Mouse (Mus musculus) midbrain, embryonic 10.5 days (tissue): ENCODE data around the gene Cbr3. TPM values are rescaled to one million over a fixed set of nuclear protein-coding genes. Genes with fewer than 3 reads are reported as not detected.
"Not testable (repeated sequence)": the region's sequence is repeated elsewhere in the genome, so short reads cannot be mapped to it uniquely, and the experiment has no call there.

Experiments used
- DNase-seq: peaks from one replicate; pipeline ENCODE4 v3.0.0-alpha.2; 2017; ENCODE audit warnings: low spot score
- H3K27ac ChIP-seq: fragments of 300-500 bp; sonication (generic); replicated peaks from 2 replicates; pipeline ENCODE4 v1.5.1; 2016; ENCODE audit warnings: mild to moderate bottlenecking
- H3K27me3 ChIP-seq: fragments of 300-500 bp; sonication (generic); 2 replicates; pipeline ENCODE4 v1.6.1; 2016; ENCODE audit warnings: low read depth, mild to moderate bottlenecking; ENCODE audit not compliant: poor library complexity, severe bottlenecking
- H3K36me3 ChIP-seq: fragments of 300-500 bp; sonication (generic); 2 replicates; pipeline ENCODE4 v1.6.1; 2016; ENCODE audit warnings: mild to moderate bottlenecking, moderate library complexity
- H3K4me1 ChIP-seq: fragments of 300-500 bp; sonication (generic); 2 replicates; pipeline ENCODE4 v1.6.1; 2016
- H3K4me3 ChIP-seq: fragments of 300-500 bp; sonication (generic); 2 replicates; pipeline ENCODE4 v1.5.1; 2016; ENCODE audit warnings: mild to moderate bottlenecking, moderate library complexity
- H3K9me3 ChIP-seq: fragments of 300-500 bp; sonication (generic); replicated peaks from 2 replicates; pipeline ENCODE4 v1.6.1; 2016; ENCODE audit warnings: mild to moderate bottlenecking
- WGBS: fragments of 180-500 bp; shearing (Covaris S2); methylation state at CpG from one replicate; pipeline ENCODE4 v1.1.7; 2016; 5-methylcytosine and 5-hydroxymethylcytosine counted together
- polyA plus RNA-seq: library from polyadenylated mRNA; unstranded; fragments of >200 nt; fragmentation: Nextera tagmentation; extraction: Ambion mirVana; gene quantifications from 2 replicates; pipeline ENCODE4 v1.2.1, GENCODE M21; 2016

Gene Cbr3
- polyA plus RNA-seq = 1.8 and 1.9 TPM in 2 replicates

DNA sequence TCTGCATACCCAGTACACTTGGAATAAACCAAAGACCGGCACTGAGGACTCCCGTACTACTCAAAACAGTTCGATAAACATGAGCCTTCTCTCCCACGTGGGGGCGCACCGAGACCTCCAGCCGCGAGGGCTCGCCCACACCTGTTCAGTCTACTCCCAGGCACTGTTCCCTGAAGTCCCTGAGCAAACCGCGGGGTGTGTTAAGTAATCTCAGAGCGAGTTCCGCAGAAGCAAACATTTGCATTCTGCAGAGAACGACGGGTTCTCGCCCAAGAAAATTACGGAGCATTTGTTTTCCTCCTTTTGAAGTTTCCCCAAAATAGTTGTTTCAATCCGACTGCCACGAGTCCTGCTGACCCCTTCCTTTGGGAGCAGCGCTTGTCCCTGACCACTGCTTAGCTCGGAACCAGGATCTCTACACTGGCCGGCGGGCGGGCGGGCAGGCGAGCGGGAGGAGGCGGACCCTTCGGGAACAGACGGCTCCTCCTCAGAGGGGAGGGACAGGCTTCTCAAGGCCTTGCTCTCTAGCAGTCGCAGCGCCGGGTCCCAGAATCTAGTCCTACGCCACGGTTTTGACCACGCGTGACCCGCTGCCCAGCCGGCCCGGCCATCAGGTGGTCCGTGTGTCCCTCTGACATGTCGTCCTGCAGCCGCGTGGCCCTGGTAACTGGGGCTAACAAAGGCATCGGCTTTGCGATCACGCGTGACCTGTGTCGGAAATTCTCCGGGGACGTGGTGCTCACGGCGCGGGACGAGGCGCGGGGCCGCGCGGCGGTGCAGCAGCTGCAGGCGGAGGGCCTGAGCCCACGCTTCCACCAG is at the start of gene Cbr3:
Gene Cbr3, plus strand, starts transcription at position 527 of the 819 bp plus-strand sequence.
- Histone ChIP-seq H3K27ac (no peak within 1 kb of the TSS), H3K4me1 (peaks cover 22% of the 10 kb centered on the region), H3K4me3 (peak within 1 kb of the TSS; percentile 50), H3K9me3 (0 out of 2 replicates have a peak, but pooled peaks cover 4% of the 10 kb centered on the region), H3K36me3 (no peaks in the 10 kb centered on the region), H3K27me3 (peaks cover 65% of the 10 kb centered on the region)
- under 1% methylated on average over 63 of the region's 63 CpGs for WGBS
- DNase-seq = peak; percentile 67

DNA sequence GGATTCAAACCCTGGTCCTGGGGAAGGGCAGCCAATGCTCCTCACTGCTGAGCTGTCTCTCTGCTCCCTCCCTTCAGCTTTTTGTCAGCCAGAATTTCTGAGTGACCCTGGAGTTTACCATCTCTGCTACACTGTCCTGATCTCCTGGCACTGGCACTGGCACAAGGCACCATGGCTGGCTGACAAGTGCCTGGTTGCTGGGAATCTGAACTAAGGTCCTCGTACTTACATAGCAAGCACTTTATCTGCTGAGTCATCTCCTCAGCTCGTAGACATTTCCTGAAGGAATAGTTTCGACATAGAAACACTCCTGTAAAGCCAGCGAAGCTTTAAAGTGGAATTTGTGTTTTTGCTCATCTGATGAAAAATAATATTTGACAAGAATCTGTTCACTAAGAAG is 39.0 kb upstream of the Cbr3 start:
- Histone ChIP-seq H3K4me3 (no peak overlapping the region), H3K9me3 (no peaks in the 10 kb centered on the region), H3K36me3 (no peaks in the 10 kb centered on the region), H3K27me3 (no peaks in the 10 kb centered on the region), H3K27ac (no peak overlapping the region), H3K4me1 (no peaks in the 10 kb centered on the region)
- 80% methylated on average over 4 of the region's 4 CpGs for WGBS
- DNase-seq = no peak

DNA sequence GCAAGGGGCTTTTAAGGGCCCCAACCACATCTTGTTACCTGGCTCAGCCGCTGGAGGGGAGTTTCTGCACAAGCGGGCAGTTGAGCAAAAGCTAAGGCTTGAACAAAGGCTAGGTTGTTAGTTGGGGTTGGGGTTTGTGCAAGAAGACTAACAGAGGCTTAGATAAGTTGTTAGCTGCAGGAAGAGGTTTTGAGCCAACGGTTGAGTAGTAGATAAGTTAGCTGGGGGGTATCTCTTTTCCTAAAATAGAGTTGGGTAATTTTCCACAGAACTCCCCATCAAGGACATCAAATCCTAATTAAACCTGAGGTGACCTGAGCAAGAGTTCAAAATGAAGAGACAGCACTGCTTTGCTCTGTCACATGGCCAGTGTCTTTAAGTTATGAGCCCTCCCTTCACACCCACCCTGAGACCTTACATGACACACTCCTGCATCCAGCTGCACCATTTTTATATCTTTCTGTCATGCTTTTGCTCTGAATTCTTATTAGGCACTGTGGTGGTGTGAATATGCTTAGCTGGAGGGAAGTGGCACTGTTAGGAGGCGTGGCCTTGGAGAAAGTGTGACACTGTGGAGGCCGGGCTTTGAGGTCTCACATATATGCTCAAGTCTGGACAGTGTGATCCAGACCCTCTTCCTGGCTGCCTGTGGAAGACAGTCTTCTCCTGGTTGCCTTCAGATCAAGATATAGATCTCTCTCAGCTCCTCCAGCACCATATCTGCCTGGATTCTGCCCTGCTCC is 34.4 kb upstream of the Cbr3 start:
- Histone ChIP-seq H3K4me3 (no peak overlapping the region), H3K36me3 (no peaks in the 10 kb centered on the region), H3K27ac (no peak overlapping the region), H3K27me3 (no peaks in the 10 kb centered on the region), H3K4me1 (no peaks in the 10 kb centered on the region), H3K9me3 (no peaks in the 10 kb centered on the region)
- DNase-seq = no peak
- WGBS = 87% methylated on average over 5 of the region's 5 CpGs

DNA sequence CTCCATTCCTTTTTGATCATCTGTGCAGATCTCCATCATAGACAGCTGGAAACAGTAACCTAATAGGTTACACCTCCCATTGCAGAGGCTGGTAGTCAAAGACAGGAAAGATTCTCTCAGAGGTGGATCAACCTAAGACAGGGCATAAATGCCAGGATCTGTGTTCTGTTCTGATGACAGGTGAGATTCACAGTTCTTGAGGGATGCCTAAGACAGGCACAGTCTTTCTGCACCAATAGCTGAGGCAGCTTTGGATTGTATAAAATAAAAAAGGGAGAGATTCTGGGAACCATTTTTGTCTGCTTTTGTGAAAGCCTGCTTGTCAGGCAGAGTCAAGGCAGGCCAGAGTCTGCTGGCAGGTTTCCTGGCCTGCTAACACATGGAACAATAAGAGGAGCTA is 15.0 kb upstream of the Cbr3 start:
- no peak overlapping the region for H3K27ac ChIP-seq
- no peaks in the 10 kb centered on the region for H3K36me3 ChIP-seq
- DNase-seq = no peak

DNA sequence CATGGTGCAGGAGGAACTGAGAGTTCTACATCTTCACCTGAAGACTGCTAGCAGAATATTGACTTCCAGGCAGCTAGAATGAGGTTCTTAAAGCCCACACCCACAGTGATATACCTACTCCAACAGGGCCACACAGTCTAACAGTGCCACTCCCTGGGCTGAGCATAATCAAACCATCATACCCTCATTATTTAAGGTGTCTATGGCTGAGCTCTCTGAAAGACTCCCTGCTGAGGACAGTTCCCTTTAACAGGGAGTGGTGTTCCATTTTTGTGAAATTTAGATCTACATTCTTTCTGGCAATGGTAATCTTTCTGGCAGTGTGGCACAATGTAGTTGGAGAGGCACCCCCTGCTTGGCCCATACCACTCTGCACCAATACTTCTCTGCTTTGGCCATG is 13.5 kb upstream of the Cbr3 start:
- Histone ChIP-seq H3K27me3 (no peaks in the 10 kb centered on the region), H3K4me3 (no peak overlapping the region), H3K27ac (no peak overlapping the region), H3K4me1 (no peaks in the 10 kb centered on the region), H3K9me3 (peaks cover 19% of the 10 kb centered on the region), H3K36me3 (no peaks in the 10 kb centered on the region)
- no peak for DNase-seq

More for the DNA sequence above, 15.0 kb upstream of the Cbr3 start:
- Histone ChIP-seq H3K4me1 (no peaks in the 10 kb centered on the region), H3K9me3 (peaks cover 22% of the 10 kb centered on the region), H3K4me3 (no peak overlapping the region), H3K27me3 (no peaks in the 10 kb centered on the region)

DNA sequence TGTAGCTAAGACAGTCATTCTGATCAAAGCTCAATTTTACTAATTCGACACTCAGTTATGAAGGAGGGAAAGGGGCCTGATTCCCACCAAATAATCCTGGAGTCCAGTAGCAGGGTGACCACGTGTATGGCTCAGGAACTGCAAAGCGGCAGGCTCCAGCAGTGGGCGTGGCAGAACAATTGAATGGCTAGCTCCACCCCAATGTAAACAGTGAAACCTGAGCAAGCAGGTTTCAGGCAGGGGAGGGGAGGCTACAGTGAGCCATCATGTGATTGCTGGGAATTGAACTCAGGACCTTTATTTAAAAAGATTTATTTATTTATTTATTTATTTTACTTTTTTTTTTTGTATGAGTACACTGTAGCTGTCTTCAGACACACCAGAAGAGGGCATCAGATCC is 12.5 kb upstream of the Cbr3 start:
- H3K27me3 ChIP-seq, H3K36me3 ChIP-seq, H3K27ac ChIP-seq, H3K4me1 ChIP-seq, DNase-seq, H3K4me3 ChIP-seq: not testable (repeated sequence)
- peaks cover 19% of the 10 kb centered on the region for H3K9me3 ChIP-seq
- WGBS = 38% methylated on average over 4 of the region's 4 CpGs

DNA sequence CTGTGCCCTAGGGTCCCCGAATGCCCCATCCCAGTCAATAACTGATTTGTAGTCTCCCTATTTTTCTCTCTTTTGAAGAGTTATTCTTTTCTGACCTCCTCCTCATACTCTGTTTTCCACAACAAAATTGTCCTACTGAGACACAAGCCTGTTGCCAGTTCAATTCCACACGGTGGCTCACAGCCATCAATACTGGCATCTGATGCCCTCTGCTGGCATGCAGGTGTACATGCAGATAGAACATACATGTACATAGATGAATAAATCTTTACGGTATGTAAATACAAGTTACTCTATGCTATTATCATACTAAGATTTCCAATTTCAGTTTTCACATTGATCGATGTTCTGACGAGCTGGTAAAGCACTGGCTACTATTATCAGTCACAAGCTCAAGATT is 12.0 kb upstream of the Cbr3 start:
- Histone ChIP-seq H3K27me3 (no peaks in the 10 kb centered on the region), H3K4me3 (no peak overlapping the region), H3K27ac (no peak overlapping the region), H3K9me3 (peaks cover 19% of the 10 kb centered on the region), H3K4me1 (no peaks in the 10 kb centered on the region), H3K36me3 (no peaks in the 10 kb centered on the region)
- no peak for DNase-seq
- 92% methylated on average over 5 of the region's 5 CpGs for WGBS

DNA sequence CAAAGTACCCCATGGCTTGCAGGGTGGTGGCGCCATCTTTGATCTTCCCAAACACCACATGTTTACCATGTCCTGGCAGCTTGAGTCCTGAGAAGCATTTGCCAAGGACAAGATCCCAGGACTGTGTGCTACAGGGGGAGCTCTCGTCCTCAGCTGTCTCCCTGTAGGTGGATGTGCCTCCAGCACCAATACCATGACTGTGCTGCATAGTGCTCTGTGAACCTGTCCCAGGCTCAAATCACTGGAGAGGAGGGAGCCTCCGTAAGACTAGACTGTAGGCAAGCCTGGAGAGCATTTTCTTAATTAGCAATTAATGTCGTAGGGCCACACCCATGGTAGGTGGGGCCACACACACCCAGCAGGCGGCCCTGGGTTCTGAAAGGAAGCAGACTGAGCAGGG is 6.6 kb upstream of the Cbr3 start:
- no peaks in the 10 kb centered on the region for H3K4me1 ChIP-seq
- H3K36me3 ChIP-seq = no peaks in the 10 kb centered on the region
- 87% methylated on average over 5 of the region's 5 CpGs for whole genome bisulfite sequencing
- peaks cover 3% of the 10 kb centered on the region; the same call in 1 of the 2 replicates for H3K9me3 ChIP-seq
- H3K27me3 ChIP-seq = peaks cover 18% of the 10 kb centered on the region
- no peak for DNase-seq
- no peak overlapping the region for H3K27ac ChIP-seq
- no peak overlapping the region for H3K4me3 ChIP-seq

DNA sequence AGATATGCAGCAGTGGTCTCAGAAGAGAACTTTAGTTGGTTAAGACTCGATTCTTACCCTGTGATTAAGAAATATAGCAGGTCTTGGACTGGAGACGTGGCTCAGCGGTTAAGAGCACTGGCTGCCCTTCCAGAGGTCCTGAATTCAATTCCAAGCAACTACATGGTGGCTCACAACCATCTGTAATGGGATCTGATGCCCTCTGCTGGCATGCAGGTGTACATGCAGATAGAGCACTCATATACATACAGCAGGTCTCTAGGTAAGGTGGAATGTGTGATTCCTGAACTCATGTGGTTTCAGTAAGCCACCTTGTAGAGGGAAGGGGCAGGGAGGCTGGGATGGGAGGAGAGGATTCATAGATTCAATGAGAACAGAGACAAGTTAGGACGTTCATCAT is 4.8 kb upstream of the Cbr3 start:
- Histone ChIP-seq H3K4me3 (no peak overlapping the region), H3K27ac (no peak overlapping the region), H3K27me3 (peaks cover 36% of the 10 kb centered on the region), H3K9me3 (peaks cover 3% of the 10 kb centered on the region; the same call in 1 of the 2 replicates), H3K36me3 (no peaks in the 10 kb centered on the region), H3K4me1 (peaks cover 10% of the 10 kb centered on the region)
- DNase-seq = no peak
- 85% methylated on average over 4 of the region's 4 CpGs for WGBS

DNA sequence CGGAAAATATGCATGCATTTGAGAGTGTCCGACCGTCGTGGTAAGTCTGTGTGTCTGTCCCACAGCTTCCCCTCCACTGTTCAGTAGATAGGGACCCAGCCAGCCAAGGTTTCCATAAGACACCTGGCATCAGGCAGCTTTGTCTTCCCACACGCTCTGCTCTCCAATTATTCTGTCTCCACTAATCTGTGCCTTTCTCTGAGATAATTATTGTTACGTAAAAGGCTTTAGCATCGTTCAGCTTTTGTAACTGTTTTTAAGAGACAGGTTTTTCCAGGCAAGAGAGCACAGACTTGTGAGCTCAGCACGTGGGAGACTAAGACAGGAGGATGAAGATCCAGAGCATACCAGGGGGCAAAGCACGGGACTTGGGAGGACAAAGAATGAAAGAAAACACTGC is 3.9 kb upstream of the Cbr3 start:
- WGBS = 57% methylated on average over 9 of the region's 9 CpGs
- no peak overlapping the region for H3K4me3 ChIP-seq
- H3K27ac ChIP-seq = no peak overlapping the region
- no peaks in the 10 kb centered on the region for H3K36me3 ChIP-seq
- H3K4me1 ChIP-seq = peaks cover 20% of the 10 kb centered on the region
- no peak for DNase-seq
- H3K27me3 ChIP-seq = peaks cover 46% of the 10 kb centered on the region
- H3K9me3 ChIP-seq = peaks cover 3% of the 10 kb centered on the region; the same call in 1 of the 2 replicates

DNA sequence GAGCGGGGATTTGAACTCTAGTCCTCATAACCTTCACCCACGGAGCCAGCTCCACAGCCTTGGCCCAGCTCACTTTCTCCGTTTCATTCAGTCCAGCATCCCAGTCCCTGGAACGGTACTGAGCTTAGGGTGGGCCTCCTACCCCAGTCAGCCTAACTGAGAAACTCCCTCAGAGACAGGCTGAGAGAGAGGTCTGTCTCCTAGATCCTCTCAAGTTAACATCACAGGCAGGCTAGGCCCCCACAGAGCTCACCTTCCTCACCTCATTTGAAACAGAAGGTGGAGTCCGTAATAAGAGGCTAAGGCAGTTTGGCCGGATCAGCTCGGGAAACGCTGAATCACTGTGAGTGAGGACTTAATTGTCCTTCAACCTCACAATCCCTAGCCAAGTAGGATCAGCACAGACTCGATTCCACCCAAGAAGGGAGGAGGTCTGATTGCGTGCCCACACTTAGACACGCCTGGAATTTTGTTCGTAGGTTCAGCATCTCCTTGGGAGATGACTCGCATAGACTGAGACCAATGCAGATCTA is 793 bp upstream of the Cbr3 start:
- Histone ChIP-seq H3K4me1 (peaks cover 22% of the 10 kb centered on the region), H3K4me3 (peak overlapping the region; percentile 50), H3K36me3 (no peaks in the 10 kb centered on the region), H3K27me3 (peaks cover 65% of the 10 kb centered on the region), H3K9me3 (peaks cover 4% of the 10 kb centered on the region; the same call in 1 of the 2 replicates), H3K27ac (no peak overlapping the region)
- DNase-seq = no peak
- WGBS = 25% methylated on average over 13 of the region's 13 CpGs

DNA sequence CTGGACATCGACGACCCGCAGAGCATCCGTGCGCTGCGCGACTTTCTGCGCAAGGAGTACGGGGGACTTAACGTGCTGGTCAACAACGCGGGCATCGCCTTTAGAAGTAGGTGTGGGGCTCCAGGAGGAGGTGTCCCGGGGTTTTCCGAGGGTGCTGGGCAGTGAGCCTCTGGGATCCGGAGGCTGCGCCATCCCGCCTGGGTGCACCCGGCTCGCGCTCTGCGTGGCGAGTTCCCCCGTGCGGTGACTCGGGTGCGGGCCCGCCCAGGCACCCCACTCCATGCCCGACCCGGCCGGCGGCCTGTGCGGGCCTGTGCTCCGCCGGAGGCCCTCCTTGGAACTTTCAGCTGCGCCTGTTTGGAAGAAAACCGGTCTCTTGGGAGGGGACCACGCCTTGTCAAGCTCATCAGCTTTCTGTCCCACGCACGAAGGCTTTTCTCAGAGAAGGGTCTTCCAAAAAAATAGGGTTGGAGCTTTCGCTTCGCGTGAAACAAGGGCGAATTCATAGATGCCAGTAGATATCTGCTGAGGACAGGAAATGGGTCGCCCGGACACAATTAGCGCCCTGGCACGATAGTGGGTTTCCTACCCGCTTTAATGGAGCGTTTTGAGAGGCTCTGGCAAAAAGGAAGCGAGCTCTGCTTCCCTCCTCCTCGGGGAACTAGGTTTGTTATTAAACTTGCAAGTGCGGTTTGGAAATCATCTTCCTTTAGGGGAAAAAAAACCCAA is 657 bp downstream of the Cbr3 start:
- H3K4me1 ChIP-seq = peaks cover 22% of the 10 kb centered on the region
- no peaks in the 10 kb centered on the region for H3K36me3 ChIP-seq
- peak overlapping the region; percentile 50 for H3K4me3 ChIP-seq
- under 1% methylated on average over 53 of the region's 53 CpGs for WGBS
- H3K27ac ChIP-seq = no peak overlapping the region
- peak; percentile 43 for DNase-seq
- 0 out of 2 replicates have a peak, but pooled peaks cover 4% of the 10 kb centered on the region for H3K9me3 ChIP-seq
- peaks cover 65% of the 10 kb centered on the region for H3K27me3 ChIP-seq
